26 mouse cellular contexts compared by ENCODE assay signal in genomic region chr15:5112651-5113050, GRCm38 (mm10). TPM values are rescaled to one million over a fixed set of nuclear protein-coding genes. Genes with fewer than 3 reads are reported as not detected.
DNase-seq lines count a peak whose midpoint lies in the region; ATAC-seq lines count a peak whose summit lies in the region.
"Had no signal": no experiment of that assay in that cellular context is flagged by ENCODE, and none has a peak within 500 bp of the region (broad histone marks: within the 10 kb centered on the region; RNA-seq: fewer than 3 reads in every experiment).

No protein-coding gene starts in this region.

- 77% methylated on average over 3 of the region's 3 CpGs for WGBS in intestine, embryonic 14.5 days
- 82% methylated on average over 3 of the region's 3 CpGs for WGBS in intestine, embryonic 16.5 days
- 34% methylated on average over 3 of the region's 3 CpGs for WGBS in liver, embryonic 12.5 days (ENCODE audit: insufficient replicate concordance)
- 46% methylated on average over 3 of the region's 3 CpGs for WGBS in liver, embryonic 15.5 days (ENCODE audit: insufficient replicate concordance)

- no peaks in the 10 kb centered on the region for H3K9me3 ChIP-seq in erythroblast, embryonic 14.5 days (ENCODE audit: control insufficient read depth, low read length)
- no peaks in the 10 kb centered on the region for H3K9me3 ChIP-seq in intestine, embryonic 14.5 days (ENCODE audit: control insufficient read depth, low read length)
- H3K9me3 ChIP-seq in intestine, embryonic 16.5 days (ENCODE audit: control insufficient read depth, low read length): no peaks in the 10 kb centered on the region
- no peaks in the 10 kb centered on the region for H3K9me3 ChIP-seq in liver, embryonic 12.5 days (replicated peaks)
- no peaks in the 10 kb centered on the region for H3K9me3 ChIP-seq in liver, embryonic 15.5 days (replicated peaks)
- H3K9me3 ChIP-seq: forebrain, embryonic 12.5 days; forebrain, embryonic 15.5 days; heart, embryonic 12.5 days; heart, embryonic 15.5 days; hindbrain, embryonic 12.5 days; hindbrain, embryonic 15.5 days; intestine, embryonic 15.5 days had no signal

- no peak overlapping the region for H3K9ac ChIP-seq in intestine, embryonic 14.5 days (ENCODE audit: low read length)
- no peak overlapping the region for H3K9ac ChIP-seq in intestine, embryonic 16.5 days (ENCODE audit: low read depth, low read length)
- H3K9ac ChIP-seq in liver, embryonic 12.5 days: 0 out of 2 replicates have a peak overlapping the region, but pooled peaks have one; percentile 13
- no peak overlapping the region for H3K9ac ChIP-seq in liver, embryonic 15.5 days
- H3K9ac ChIP-seq: forebrain, embryonic 12.5 days; forebrain, embryonic 15.5 days; heart, embryonic 12.5 days; heart, embryonic 15.5 days; hindbrain, embryonic 12.5 days; hindbrain, embryonic 15.5 days; intestine, embryonic 15.5 days had no signal

- H3K27me3 ChIP-seq in erythroblast, embryonic 14.5 days (ENCODE audit: control insufficient read depth): peaks cover 18% of the 10 kb centered on the region
- no peaks in the 10 kb centered on the region for H3K27me3 ChIP-seq in intestine, embryonic 14.5 days (replicated peaks; ENCODE audit: control insufficient read depth, insufficient read depth, low read length)
- H3K27me3 ChIP-seq in intestine, embryonic 16.5 days (replicated peaks; ENCODE audit: control insufficient read depth, insufficient read depth, low read length): no peaks in the 10 kb centered on the region
- H3K27me3 ChIP-seq in liver, embryonic 12.5 days (replicated peaks): peaks cover 25% of the 10 kb centered on the region
- H3K27me3 ChIP-seq in liver, embryonic 15.5 days: peaks cover 16% of the 10 kb centered on the region
- H3K27me3 ChIP-seq: forebrain, embryonic 12.5 days; forebrain, embryonic 15.5 days; heart, embryonic 12.5 days; heart, embryonic 15.5 days; hindbrain, embryonic 12.5 days; hindbrain, embryonic 15.5 days; intestine, embryonic 15.5 days had no signal

- H3K36me3 ChIP-seq in erythroblast, embryonic 14.5 days (ENCODE audit: control insufficient read depth): peaks cover 9% of the 10 kb centered on the region
- H3K36me3 ChIP-seq in intestine, embryonic 14.5 days (ENCODE audit: control insufficient read depth, insufficient read depth, low read length): peaks cover 4% of the 10 kb centered on the region
- H3K36me3 ChIP-seq in intestine, embryonic 16.5 days (ENCODE audit: control insufficient read depth, insufficient read depth, low read length): no peaks in the 10 kb centered on the region
- peaks cover 7% of the 10 kb centered on the region for H3K36me3 ChIP-seq in liver, embryonic 12.5 days
- peaks cover 3% of the 10 kb centered on the region for H3K36me3 ChIP-seq in liver, embryonic 15.5 days (replicated peaks)
- H3K36me3 ChIP-seq: hindbrain, embryonic 12.5 days; hindbrain, embryonic 15.5 days; intestine, embryonic 15.5 days had no signal

- no peak for ATAC-seq in erythroblast, adult 5-6 weeks (replicated peaks; ENCODE audit: low FRiP score, poor library complexity, severe bottlenecking)
- no peak for ATAC-seq in intestine, embryonic 14.5 days (replicated peaks; ENCODE audit: low FRiP score, low TSS enrichment, low read depth)
- no peak for ATAC-seq in intestine, embryonic 16.5 days
- ATAC-seq in liver, embryonic 12.5 days: peak; percentile 57
- ATAC-seq in liver, embryonic 15.5 days (ENCODE audit: insufficient read depth): peak; percentile 5; the same call in 1 of the 2 replicates
- ATAC-seq: activated CD4-positive, CD25-positive, alpha-beta regulatory T cell, adult 4 months; forebrain, embryonic 15.5 days; intestine, embryonic 15.5 days had no signal

- peak overlapping the region; percentile 29 for H3K4me3 ChIP-seq in erythroblast, embryonic 14.5 days (replicated peaks)
- no peak overlapping the region for H3K4me3 ChIP-seq in intestine, embryonic 14.5 days (ENCODE audit: low read depth, low read length)
- H3K4me3 ChIP-seq in intestine, embryonic 16.5 days (ENCODE audit: low read length): no peak overlapping the region
- H3K4me3 ChIP-seq in liver, embryonic 12.5 days: no peak overlapping the region
- no peak overlapping the region for H3K4me3 ChIP-seq in liver, embryonic 15.5 days (replicated peaks)
- H3K4me3 ChIP-seq: forebrain, embryonic 12.5 days; forebrain, embryonic 15.5 days; heart, embryonic 12.5 days; heart, embryonic 15.5 days; hindbrain, embryonic 12.5 days; hindbrain, embryonic 15.5 days; intestine, embryonic 15.5 days had no signal

- peak; percentile 21 for DNase-seq in intestine, embryonic 14.5 days (ENCODE audit: low spot score)
- DNase-seq in lung, adult 18-20 months: no peak
- no peak for DNase-seq in frontal cortex, postnatal 36 days (ENCODE audit: low spot score in 2 of 2)
- DNase-seq: adrenal gland, adult 8-10 months; adrenal gland, postnatal 25 days; B cell, adult 2 months; cerebellum, adult 11-12 months; cerebellum, adult 9-10 months; cerebellum, postnatal 14 days; gastrocnemius, postnatal 10 days; gastrocnemius, postnatal 36 days; heart, postnatal 10 days had no signal

- no peak overlapping the region for H3K27ac ChIP-seq in intestine, embryonic 14.5 days (ENCODE audit: low read depth)
- H3K27ac ChIP-seq in intestine, embryonic 16.5 days (ENCODE audit: low read length): no peak overlapping the region
- peak overlapping the region; percentile 61 for H3K27ac ChIP-seq in liver, embryonic 12.5 days
- H3K27ac ChIP-seq in liver, embryonic 15.5 days (replicated peaks): peak overlapping the region; percentile 54; the same call in 1 of the 2 replicates
- H3K27ac ChIP-seq: forebrain, embryonic 12.5 days; forebrain, embryonic 15.5 days; heart, embryonic 15.5 days; hindbrain, embryonic 12.5 days; hindbrain, embryonic 15.5 days; intestine, embryonic 15.5 days had no signal

- peaks cover 55% of the 10 kb centered on the region for H3K4me1 ChIP-seq in erythroblast, embryonic 14.5 days (ENCODE audit: control insufficient read depth)
- peaks cover 6% of the 10 kb centered on the region; the same call in 1 of the 2 replicates for H3K4me1 ChIP-seq in intestine, embryonic 14.5 days (replicated peaks; ENCODE audit: control insufficient read depth, insufficient read depth, low read length)
- peaks cover 3% of the 10 kb centered on the region for H3K4me1 ChIP-seq in intestine, embryonic 16.5 days (ENCODE audit: control insufficient read depth, insufficient read depth, low read length)
- H3K4me1 ChIP-seq in liver, embryonic 12.5 days: peaks cover 47% of the 10 kb centered on the region
- H3K4me1 ChIP-seq in liver, embryonic 15.5 days (replicated peaks): peaks cover 52% of the 10 kb centered on the region

- H3K4me2 ChIP-seq in intestine, embryonic 14.5 days (ENCODE audit: low read length): no peak overlapping the region
- H3K4me2 ChIP-seq in intestine, embryonic 16.5 days (ENCODE audit: low read depth, low read length): no peak overlapping the region
- peak overlapping the region; percentile 41 for H3K4me2 ChIP-seq in liver, embryonic 12.5 days
- peak overlapping the region; percentile 40 for H3K4me2 ChIP-seq in liver, embryonic 15.5 days
- H3K4me2 ChIP-seq: forebrain, embryonic 12.5 days; forebrain, embryonic 15.5 days; heart, embryonic 12.5 days; heart, embryonic 15.5 days; hindbrain, embryonic 12.5 days; hindbrain, embryonic 15.5 days; intestine, embryonic 15.5 days had no signal

RNA-seq across cellular contexts. Expression of gene Rpl37, which starts 3.8 kb away (rescaled TPM):
- polyA plus RNA-seq in erythroblast, embryonic 14.5 days (2012): 12.6 and 13.1 TPM in 2 replicates
- 167 and 232 TPM in 2 replicates for total RNA-seq in erythroblast, adult 5-6 weeks (2015; ENCODE audit: low replicate concordance)
- total RNA-seq in erythroblast, adult 5-6 weeks (2017; ENCODE audit: low replicate concordance): 170 and 249 TPM in 2 replicates
- 807 and 885 TPM in 2 replicates for polyA plus RNA-seq in intestine, embryonic 14.5 days (2014; fragmentation: Nextera tagmentation; extraction: Ambion mirVana)
- 432 and 438 TPM in 2 replicates for polyA plus RNA-seq in intestine, embryonic 16.5 days (2015; fragmentation: Nextera tagmentation; extraction: Ambion mirVana)
- 532 and 540 TPM in 2 replicates for polyA plus RNA-seq in liver, embryonic 12.5 days (2016; fragmentation: Nextera tagmentation; extraction: Ambion mirVana)
- polyA plus RNA-seq in liver, embryonic 15.5 days (2015; fragmentation: Nextera tagmentation; extraction: Ambion mirVana): 195 and 292 TPM in 2 replicates

RNA-seq across cellular contexts. Expression of gene Card6, which starts 4.3 kb away (rescaled TPM):
- polyA plus RNA-seq in erythroblast, embryonic 14.5 days (2012): 0.01 TPM in 2 replicates
- 1.7 TPM in 1 of 2 replicates, not detected in the other for total RNA-seq in erythroblast, adult 5-6 weeks (2015; ENCODE audit: low replicate concordance)
- total RNA-seq in erythroblast, adult 5-6 weeks (2017; ENCODE audit: low replicate concordance): 0.42 and 1.3 TPM in 2 replicates
- 1.1 and 1.4 TPM in 2 replicates for polyA plus RNA-seq in intestine, embryonic 14.5 days (2014; fragmentation: Nextera tagmentation; extraction: Ambion mirVana)
- 1.5 and 2.1 TPM in 2 replicates for polyA plus RNA-seq in intestine, embryonic 16.5 days (2015; fragmentation: Nextera tagmentation; extraction: Ambion mirVana)
- 0.85 and 1.0 TPM in 2 replicates for polyA plus RNA-seq in liver, embryonic 12.5 days (2016; fragmentation: Nextera tagmentation; extraction: Ambion mirVana)
- 1.2 and 1.6 TPM in 2 replicates for polyA plus RNA-seq in liver, embryonic 15.5 days (2015; fragmentation: Nextera tagmentation; extraction: Ambion mirVana)

RNA-seq across cellular contexts. Expression of gene Prkaa1, which starts 31.0 kb away (rescaled TPM):
- 0.23 and 0.25 TPM in 2 replicates for polyA plus RNA-seq in erythroblast, embryonic 14.5 days (2012)
- 13.6 and 19.8 TPM in 2 replicates for total RNA-seq in erythroblast, adult 5-6 weeks (2015; ENCODE audit: low replicate concordance)
- 12.0 and 14.8 TPM in 2 replicates for total RNA-seq in erythroblast, adult 5-6 weeks (2017; ENCODE audit: low replicate concordance)
- polyA plus RNA-seq in intestine, embryonic 14.5 days (2014; fragmentation: Nextera tagmentation; extraction: Ambion mirVana): 26.0 and 27.5 TPM in 2 replicates
- polyA plus RNA-seq in intestine, embryonic 16.5 days (2015; fragmentation: Nextera tagmentation; extraction: Ambion mirVana): 23.1 and 24.9 TPM in 2 replicates
- polyA plus RNA-seq in liver, embryonic 12.5 days (2016; fragmentation: Nextera tagmentation; extraction: Ambion mirVana): 21.3 and 22.3 TPM in 2 replicates
- 11.4 and 12.2 TPM in 2 replicates for polyA plus RNA-seq in liver, embryonic 15.5 days (2015; fragmentation: Nextera tagmentation; extraction: Ambion mirVana)

RNA-seq across cellular contexts. Expression of gene C7, which starts 49.1 kb away (rescaled TPM):
- polyA plus RNA-seq in erythroblast, embryonic 14.5 days (2012): not detected in 2 replicates
- not detected in 2 replicates for total RNA-seq in erythroblast, adult 5-6 weeks (2015; ENCODE audit: low replicate concordance)
- total RNA-seq in erythroblast, adult 5-6 weeks (2017; ENCODE audit: low replicate concordance): not detected in 2 replicates
- 0.11 TPM in 2 replicates for polyA plus RNA-seq in intestine, embryonic 14.5 days (2014; fragmentation: Nextera tagmentation; extraction: Ambion mirVana)
- polyA plus RNA-seq in intestine, embryonic 16.5 days (2015; fragmentation: Nextera tagmentation; extraction: Ambion mirVana): 0.05 and 0.06 TPM in 2 replicates
- not detected in 2 replicates for polyA plus RNA-seq in liver, embryonic 12.5 days (2016; fragmentation: Nextera tagmentation; extraction: Ambion mirVana)
- not detected in 2 replicates for polyA plus RNA-seq in liver, embryonic 15.5 days (2015; fragmentation: Nextera tagmentation; extraction: Ambion mirVana)
- total RNA-seq: granulocyte monocyte progenitor cell, adult 5-6 weeks had no signal
- polyA plus RNA-seq: activated CD4-positive, CD25-positive, alpha-beta regulatory T cell, adult 4 months; forebrain, embryonic 12.5 days; hindbrain, embryonic 12.5 days had no signal

Comparison
In these comparisons a context has a peak if more than half of its experiments do, and no peak if none do; other contexts are left out.
1. ATAC-seq: peak in liver, embryonic 12.5 days (single experiment) and liver, embryonic 15.5 days (single experiment); none in erythroblast, adult 5-6 weeks (single experiment), intestine, embryonic 14.5 days (single experiment) and intestine, embryonic 16.5 days (single experiment).
2. H3K27ac ChIP-seq: peak in liver, embryonic 12.5 days (single experiment) and liver, embryonic 15.5 days (single experiment); none in intestine, embryonic 14.5 days (single experiment) and intestine, embryonic 16.5 days (single experiment).
3. H3K4me2 ChIP-seq: peak in liver, embryonic 12.5 days (single experiment) and liver, embryonic 15.5 days (single experiment); none in intestine, embryonic 14.5 days (single experiment) and intestine, embryonic 16.5 days (single experiment).
4. RNA of gene Rpl37, which starts 3.8 kb away (polyA plus RNA-seq): 807 to 885 TPM in intestine, embryonic 14.5 days, 532 to 540 TPM in liver, embryonic 12.5 days, 432 to 438 TPM in intestine, embryonic 16.5 days and 195 to 292 TPM in liver, embryonic 15.5 days; 12.6 to 13.1 TPM in erythroblast, embryonic 14.5 days; every median in the first group is over 10 times any median in the second.